Mouse (Mus musculus): ENCODE data around the gene Vps9d1. TPM values are rescaled to one million over a fixed set of nuclear protein-coding genes. Genes with fewer than 3 reads are reported as not detected.
A peak's percentile ranks its signal among the peaks of the same experiment; 100 is the strongest.

Vps9d1 gene
- polyA plus RNA-seq, 1 experiment from 2014 or later: 19.3 TPM

DNA sequence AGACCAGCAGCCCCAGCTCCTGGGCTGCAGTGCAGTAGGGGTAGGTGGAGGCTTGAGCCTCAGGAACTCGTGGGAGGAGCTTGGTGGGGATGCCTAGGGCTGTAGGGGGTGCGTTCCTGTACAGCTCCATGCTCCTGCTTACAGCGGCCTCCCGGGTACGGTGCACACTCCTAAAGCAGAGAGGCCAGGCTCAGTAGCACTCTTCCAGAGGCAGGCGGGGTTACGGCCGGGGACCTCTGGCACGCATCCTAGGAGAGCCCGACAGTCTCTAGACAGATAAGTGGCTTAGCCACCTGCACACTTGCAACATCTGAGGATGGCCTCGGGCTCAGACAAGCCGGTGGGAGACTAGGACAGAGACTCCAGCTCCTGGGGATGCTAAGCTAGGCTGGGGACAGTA is 8.6 kb downstream of the Vps9d1 start:
- ATAC-seq: no peak
- Histone ChIP-seq H3K9me3 (ENCODE audit: control insufficient read depth, low read length) (no peaks in the 10 kb centered on the region), H3K36me3 (ENCODE audit: control insufficient read depth, insufficient read depth, low read length) (peaks cover 11% of the 10 kb centered on the region), H3K27ac (ENCODE audit: low read length) (no peak overlapping the region), H3K4me2 (ENCODE audit: low read depth, low read length) (no peak overlapping the region), H3K4me3 (ENCODE audit: low read length) (no peak overlapping the region), H3K4me1 (ENCODE audit: control insufficient read depth, insufficient read depth, low read length) (no peaks in the 10 kb centered on the region), H3K9ac (ENCODE audit: low read depth, low read length) (no peak overlapping the region), H3K27me3 (replicated peaks; ENCODE audit: control insufficient read depth, insufficient read depth, low read length) (no peaks in the 10 kb centered on the region)
- WGBS: 87% methylated on average over 12 of the region's 12 CpGs

DNA sequence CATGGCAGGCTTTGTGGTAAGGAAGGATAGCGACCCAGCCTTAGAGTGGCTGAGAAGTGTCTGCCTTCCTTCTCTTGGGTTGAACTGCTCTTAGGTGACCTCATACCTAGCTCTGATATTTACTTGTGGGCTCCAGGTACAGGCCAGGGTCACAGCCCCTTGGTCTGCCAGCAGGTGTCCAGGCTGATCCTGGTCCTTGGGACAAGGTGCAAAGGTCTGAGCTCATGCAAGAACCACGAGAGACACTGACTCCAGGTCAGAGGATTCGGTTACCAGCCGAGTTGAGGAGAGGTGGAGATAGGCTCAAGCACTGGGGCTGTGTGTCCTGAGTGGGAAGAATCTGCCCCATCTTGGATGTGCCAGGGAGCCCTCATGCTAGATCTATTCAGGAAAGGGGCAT is 9.8 kb downstream of the Vps9d1 start:
- no peak for ATAC-seq
- H3K9me3 ChIP-seq (ENCODE audit: control insufficient read depth, low read length): no peaks in the 10 kb centered on the region
- WGBS: 91% methylated on average over 4 of the region's 4 CpGs
- H3K9ac ChIP-seq (ENCODE audit: low read depth, low read length): no peak overlapping the region
- H3K4me1 ChIP-seq (ENCODE audit: control insufficient read depth, insufficient read depth, low read length): no peaks in the 10 kb centered on the region
- H3K27ac ChIP-seq (ENCODE audit: low read length): no peak overlapping the region
- peaks cover 7% of the 10 kb centered on the region for H3K36me3 ChIP-seq (ENCODE audit: control insufficient read depth, insufficient read depth, low read length)
- no peak overlapping the region for H3K4me2 ChIP-seq (ENCODE audit: low read depth, low read length)
- no peak overlapping the region for H3K4me3 ChIP-seq (ENCODE audit: low read length)
- H3K27me3 ChIP-seq (replicated peaks; ENCODE audit: control insufficient read depth, insufficient read depth, low read length): no peaks in the 10 kb centered on the region

DNA sequence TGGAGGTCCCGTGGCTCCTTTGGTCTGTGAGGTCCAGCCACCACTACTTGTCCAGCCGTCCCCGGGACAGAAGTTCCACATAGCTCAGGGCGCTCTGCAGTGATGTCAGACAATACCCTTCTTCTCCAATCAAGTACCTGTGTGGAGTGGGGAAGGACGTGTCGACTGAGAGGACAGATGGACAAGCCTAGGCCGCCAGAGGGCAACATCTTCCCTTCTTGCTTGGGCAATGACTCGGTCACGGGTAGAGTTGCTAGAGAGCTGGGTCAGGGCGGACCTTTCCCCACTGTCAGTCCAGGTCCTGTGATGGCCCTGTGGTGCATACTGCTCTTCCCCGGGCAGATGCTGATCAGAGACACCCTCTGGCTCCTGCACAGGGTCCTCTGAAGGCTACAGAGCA is 11.1 kb downstream of the Vps9d1 start:
- no peak for ATAC-seq
- Histone ChIP-seq H3K27me3 (replicated peaks; ENCODE audit: control insufficient read depth, insufficient read depth, low read length) (no peaks in the 10 kb centered on the region), H3K36me3 (ENCODE audit: control insufficient read depth, insufficient read depth, low read length) (peaks cover 7% of the 10 kb centered on the region), H3K9ac (ENCODE audit: low read depth, low read length) (no peak overlapping the region), H3K4me1 (ENCODE audit: control insufficient read depth, insufficient read depth, low read length) (no peaks in the 10 kb centered on the region), H3K4me3 (ENCODE audit: low read length) (no peak overlapping the region), H3K9me3 (ENCODE audit: control insufficient read depth, low read length) (no peaks in the 10 kb centered on the region), H3K27ac (ENCODE audit: low read length) (no peak overlapping the region), H3K4me2 (ENCODE audit: low read depth, low read length) (no peak overlapping the region)
- WGBS: 67% methylated on average over 11 of the region's 11 CpGs

DNA sequence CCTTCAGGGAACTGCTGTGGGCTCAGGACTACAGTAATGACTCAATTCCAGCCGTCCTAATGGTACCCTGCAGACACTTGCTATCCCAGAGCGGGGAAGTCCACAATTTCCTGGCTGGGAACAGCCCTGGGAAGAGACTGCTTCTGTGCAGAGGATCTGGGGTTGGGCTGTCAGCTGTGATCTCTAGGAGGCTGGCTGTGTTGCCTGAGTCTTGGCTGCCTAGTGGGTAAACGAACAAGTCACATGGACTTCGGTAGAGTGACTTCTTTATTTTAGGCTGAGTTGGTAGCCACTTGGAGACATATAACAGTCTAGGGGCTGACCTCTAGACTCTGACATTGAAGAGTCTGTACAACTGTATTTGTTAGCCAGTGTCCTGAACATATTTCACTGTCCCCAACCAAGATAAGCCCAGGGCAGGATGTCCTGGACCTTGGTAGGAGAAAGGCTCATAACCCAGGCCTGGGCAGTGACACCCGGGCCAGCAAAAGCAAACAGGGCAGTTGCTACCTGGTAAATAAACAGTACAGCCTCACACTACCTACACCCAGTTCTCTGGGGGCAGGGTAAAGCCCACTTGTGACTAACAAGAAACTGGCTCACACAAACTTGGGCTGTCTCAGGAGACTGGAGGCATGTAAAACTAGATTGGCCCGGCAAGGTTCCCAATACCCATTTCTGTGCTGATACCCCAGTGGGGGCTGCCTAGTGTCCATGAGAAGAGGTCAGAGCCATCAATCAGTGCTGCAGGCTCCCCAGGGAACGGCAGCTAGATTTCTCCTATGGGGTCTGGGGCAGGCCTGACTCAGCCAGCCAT is 11.8 kb downstream of the Vps9d1 start:
- WGBS: 78% methylated on average over 7 of the region's 7 CpGs
- Histone ChIP-seq H3K4me1 (ENCODE audit: control insufficient read depth, insufficient read depth, low read length) (no peaks in the 10 kb centered on the region), H3K36me3 (ENCODE audit: control insufficient read depth, insufficient read depth, low read length) (peaks cover 7% of the 10 kb centered on the region), H3K9ac (ENCODE audit: low read depth, low read length) (no peak overlapping the region), H3K9me3 (ENCODE audit: control insufficient read depth, low read length) (no peaks in the 10 kb centered on the region), H3K4me3 (ENCODE audit: low read length) (no peak overlapping the region), H3K27me3 (replicated peaks; ENCODE audit: control insufficient read depth, insufficient read depth, low read length) (no peaks in the 10 kb centered on the region), H3K27ac (ENCODE audit: low read length) (no peak overlapping the region), H3K4me2 (ENCODE audit: low read depth, low read length) (no peak overlapping the region)
- ATAC-seq: no peak

DNA sequence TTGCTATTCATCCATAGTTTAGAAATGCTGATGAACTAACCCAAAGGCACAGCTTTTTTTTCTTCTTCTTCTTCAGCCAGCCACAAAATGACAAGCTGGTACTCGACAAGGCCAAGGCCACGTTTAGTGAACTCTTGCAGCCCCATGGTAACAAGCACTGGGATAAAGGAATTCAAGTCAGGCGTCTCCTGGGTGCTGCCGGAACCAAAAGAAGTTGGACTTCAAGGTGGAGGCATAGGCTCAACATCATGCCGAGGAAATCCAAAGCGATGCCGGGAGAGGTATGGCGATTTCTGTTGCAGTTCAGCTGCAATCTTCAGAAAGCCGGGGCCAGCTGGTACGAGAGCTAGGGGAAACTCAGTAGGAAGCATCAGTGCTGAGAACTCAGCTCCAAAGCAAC is 14.8 kb downstream of the Vps9d1 start:
- Histone ChIP-seq H3K9me3 (ENCODE audit: control insufficient read depth, low read length) (no peaks in the 10 kb centered on the region), H3K9ac (ENCODE audit: low read depth, low read length) (no peak overlapping the region), H3K4me3 (ENCODE audit: low read length) (no peak overlapping the region), H3K27ac (ENCODE audit: low read length) (no peak overlapping the region), H3K4me1 (ENCODE audit: control insufficient read depth, insufficient read depth, low read length) (peaks cover 14% of the 10 kb centered on the region), H3K27me3 (replicated peaks; ENCODE audit: control insufficient read depth, insufficient read depth, low read length) (no peaks in the 10 kb centered on the region), H3K4me2 (ENCODE audit: low read depth, low read length) (no peak overlapping the region), H3K36me3 (ENCODE audit: control insufficient read depth, insufficient read depth, low read length) (no peaks in the 10 kb centered on the region)
- no peak for ATAC-seq
- 85% methylated on average over 10 of the region's 10 CpGs for WGBS

DNA sequence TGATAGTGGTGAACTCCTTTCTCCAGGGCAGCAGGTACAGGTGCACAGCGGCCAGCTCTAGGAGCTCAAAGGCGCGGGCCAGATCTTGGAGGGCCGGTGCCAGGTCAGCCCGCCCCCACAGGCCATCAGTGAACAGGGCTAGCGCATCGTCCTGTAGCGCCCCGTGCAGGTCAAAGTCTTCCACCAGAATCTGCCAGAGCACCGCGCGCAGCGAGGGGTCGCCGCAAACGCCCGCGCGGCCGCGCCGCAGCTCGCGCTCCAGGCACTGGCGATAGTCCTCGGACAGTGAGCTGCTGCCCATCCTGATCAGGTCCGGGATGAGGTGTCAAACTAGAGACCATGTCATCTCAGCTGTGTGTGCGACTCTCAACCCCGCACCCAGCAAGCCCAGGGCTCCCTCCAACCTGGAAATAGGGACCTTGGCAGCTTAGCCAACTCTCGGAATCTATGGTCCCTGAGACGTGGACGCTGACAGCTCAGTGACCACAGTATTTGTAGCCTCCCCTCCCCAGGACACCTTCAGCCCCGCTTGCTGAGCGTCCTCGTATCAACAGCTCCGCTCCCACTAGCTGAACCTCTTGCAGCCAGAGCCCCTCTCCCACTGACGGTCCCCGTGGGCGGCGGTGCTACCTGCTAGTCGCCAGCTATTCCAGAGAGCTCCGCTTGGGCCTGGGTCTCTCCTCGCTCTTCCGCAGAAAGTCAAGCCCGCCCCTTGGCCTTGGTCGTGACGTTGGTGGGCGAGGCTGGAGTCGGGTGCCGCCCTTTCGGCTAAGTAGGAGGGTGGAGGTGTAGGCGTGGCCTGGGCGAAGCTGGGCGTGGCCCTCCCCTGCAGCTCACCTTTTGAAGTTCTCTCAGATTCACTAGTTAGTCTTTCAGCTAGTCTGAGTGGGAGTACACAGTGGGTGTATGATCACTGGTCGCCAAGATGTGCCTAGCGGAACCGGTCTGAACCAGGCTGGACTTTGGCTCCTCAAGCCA is 18.3 kb downstream of the Vps9d1 start, which contains the start of gene Spata2l:
Gene Spata2l, minus strand, starts transcription at position 714 of the 978 bp plus-strand sequence.
- no peaks in the 10 kb centered on the region for H3K9me3 ChIP-seq (ENCODE audit: control insufficient read depth, low read length)
- H3K4me1 ChIP-seq (ENCODE audit: control insufficient read depth, insufficient read depth, low read length): peaks cover 14% of the 10 kb centered on the region
- peak within 1 kb of the TSS; percentile 71 for H3K9ac ChIP-seq (ENCODE audit: low read depth, low read length)
- H3K36me3 ChIP-seq (ENCODE audit: control insufficient read depth, insufficient read depth, low read length): no peaks in the 10 kb centered on the region
- H3K4me2 ChIP-seq (ENCODE audit: low read depth, low read length): peak within 1 kb of the TSS; percentile 97
- no peaks in the 10 kb centered on the region for H3K27me3 ChIP-seq (replicated peaks; ENCODE audit: control insufficient read depth, insufficient read depth, low read length)
- WGBS: 1% methylated on average over 57 of the region's 57 CpGs
- peak; percentile 88 for ATAC-seq
- no peak within 1 kb of the TSS; the same call in 1 of the 2 replicates for H3K27ac ChIP-seq (ENCODE audit: low read length)
- H3K4me3 ChIP-seq (ENCODE audit: low read length): peak within 1 kb of the TSS; percentile 73

DNA sequence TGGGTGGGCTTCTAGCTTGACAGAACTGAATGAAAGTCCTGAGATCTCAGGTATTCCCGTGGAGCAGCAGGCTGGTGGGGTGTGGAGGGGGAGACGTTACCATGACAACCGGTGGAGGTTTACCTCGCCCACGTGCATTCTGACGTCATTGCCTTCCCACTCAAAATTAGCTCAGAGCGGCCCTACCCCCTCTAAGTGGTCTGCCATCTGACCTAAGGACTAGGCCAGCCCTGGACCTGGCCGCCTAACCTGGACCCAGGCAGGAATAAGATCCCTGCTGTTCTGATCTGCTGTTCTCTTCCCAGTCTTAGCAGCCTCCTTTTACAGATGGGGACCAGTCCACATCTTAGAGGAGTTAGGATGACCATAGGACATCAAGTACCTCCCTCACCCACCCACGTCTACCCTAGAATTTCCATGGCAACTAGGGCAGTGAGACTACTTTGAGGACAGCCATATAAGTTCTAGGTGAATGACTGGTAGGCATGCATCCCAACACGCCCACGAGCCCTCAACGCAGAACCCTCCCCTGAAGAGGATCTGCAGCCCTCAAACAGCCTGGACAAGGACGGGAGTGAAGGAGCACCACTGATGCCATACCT is 19.1 kb downstream of the Vps9d1 start:
- Histone ChIP-seq H3K4me3 (ENCODE audit: low read length) (peak overlapping the region; percentile 73), H3K4me2 (ENCODE audit: low read depth, low read length) (peak overlapping the region; percentile 97), H3K36me3 (ENCODE audit: control insufficient read depth, insufficient read depth, low read length) (no peaks in the 10 kb centered on the region), H3K9ac (ENCODE audit: low read depth, low read length) (peak overlapping the region; percentile 71), H3K27me3 (replicated peaks; ENCODE audit: control insufficient read depth, insufficient read depth, low read length) (no peaks in the 10 kb centered on the region), H3K9me3 (ENCODE audit: control insufficient read depth, low read length) (no peaks in the 10 kb centered on the region), H3K27ac (ENCODE audit: low read length) (no peak overlapping the region), H3K4me1 (ENCODE audit: control insufficient read depth, insufficient read depth, low read length) (peaks cover 14% of the 10 kb centered on the region)
- 31% methylated on average over 13 of the region's 13 CpGs for WGBS
- no peak for ATAC-seq

DNA sequence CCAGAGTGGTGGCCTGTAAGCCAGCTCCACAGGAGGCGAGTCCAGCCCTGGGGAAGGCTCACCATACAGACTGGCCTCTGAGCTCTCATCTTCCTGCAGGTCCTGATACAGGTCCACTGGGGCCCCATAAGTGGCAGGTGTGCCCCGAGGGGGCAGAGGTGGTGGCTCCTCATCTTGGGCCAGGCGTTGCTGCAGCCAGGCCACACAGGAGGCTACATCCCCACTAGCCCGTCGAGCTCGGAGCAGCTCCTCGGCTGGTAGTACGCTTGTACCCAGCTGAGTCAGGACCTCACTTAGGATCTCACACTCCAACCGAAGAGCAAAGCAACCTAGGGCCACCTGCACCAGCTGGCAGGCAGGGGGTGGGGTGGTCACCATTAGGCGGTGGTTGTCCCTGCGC is 20.4 kb downstream of the Vps9d1 start:
- 74% methylated on average over 11 of the region's 11 CpGs for WGBS
- Histone ChIP-seq H3K4me2 (ENCODE audit: low read depth, low read length) (no peak overlapping the region), H3K27me3 (replicated peaks; ENCODE audit: control insufficient read depth, insufficient read depth, low read length) (no peaks in the 10 kb centered on the region), H3K27ac (ENCODE audit: low read length) (no peak overlapping the region), H3K9ac (ENCODE audit: low read depth, low read length) (no peak overlapping the region), H3K9me3 (ENCODE audit: control insufficient read depth, low read length) (no peaks in the 10 kb centered on the region), H3K4me1 (ENCODE audit: control insufficient read depth, insufficient read depth, low read length) (peaks cover 14% of the 10 kb centered on the region), H3K4me3 (ENCODE audit: low read length) (no peak overlapping the region), H3K36me3 (ENCODE audit: control insufficient read depth, insufficient read depth, low read length) (no peaks in the 10 kb centered on the region)
- ATAC-seq: no peak

DNA sequence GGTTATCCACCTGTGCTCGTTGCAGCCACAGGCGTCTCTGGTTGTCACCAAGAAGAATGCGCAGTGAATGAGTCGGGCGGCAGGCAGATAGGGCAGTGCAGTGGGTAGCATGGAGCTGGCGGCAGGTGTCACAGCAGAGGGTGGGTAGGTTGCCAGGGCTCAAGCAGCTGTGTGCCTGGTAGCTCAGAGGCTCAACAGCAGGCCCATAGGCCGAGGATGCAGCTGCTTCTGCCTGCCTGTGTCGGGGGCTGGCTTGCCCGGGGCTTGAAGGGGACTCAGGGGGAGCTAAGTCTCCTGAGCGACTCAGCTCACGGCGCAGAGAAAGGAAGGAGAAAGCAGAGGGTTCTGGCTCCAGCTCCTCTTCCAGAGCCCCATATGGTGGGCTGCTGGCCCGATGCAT is 20.8 kb downstream of the Vps9d1 start:
- no peaks in the 10 kb centered on the region for H3K9me3 ChIP-seq (ENCODE audit: control insufficient read depth, low read length)
- peaks cover 14% of the 10 kb centered on the region for H3K4me1 ChIP-seq (ENCODE audit: control insufficient read depth, insufficient read depth, low read length)
- H3K9ac ChIP-seq (ENCODE audit: low read depth, low read length): no peak overlapping the region
- H3K27ac ChIP-seq (ENCODE audit: low read length): no peak overlapping the region
- ATAC-seq: no peak
- H3K27me3 ChIP-seq (replicated peaks; ENCODE audit: control insufficient read depth, insufficient read depth, low read length): no peaks in the 10 kb centered on the region
- no peaks in the 10 kb centered on the region for H3K36me3 ChIP-seq (ENCODE audit: control insufficient read depth, insufficient read depth, low read length)
- H3K4me2 ChIP-seq (ENCODE audit: low read depth, low read length): no peak overlapping the region
- H3K4me3 ChIP-seq (ENCODE audit: low read length): no peak overlapping the region
- WGBS: 57% methylated on average over 13 of the region's 13 CpGs

Measured in intestine, embryonic 16.5 days (tissue).